Mouse (Mus musculus): Measurements from ENCODE around the gene Bok. TPM values are rescaled to one million over a fixed set of nuclear protein-coding genes. Genes with fewer than 3 reads are reported as not detected.

Gene Bok
- 0.69 TPM for polyA plus RNA-seq (2014; fragmentation: Illumina TruSeq; extraction: RNeasy Lipid Tissue Mini Kit (QIAGEN cat#74804); ENCODE audit: low read depth, low replicate concordance)

DNA sequence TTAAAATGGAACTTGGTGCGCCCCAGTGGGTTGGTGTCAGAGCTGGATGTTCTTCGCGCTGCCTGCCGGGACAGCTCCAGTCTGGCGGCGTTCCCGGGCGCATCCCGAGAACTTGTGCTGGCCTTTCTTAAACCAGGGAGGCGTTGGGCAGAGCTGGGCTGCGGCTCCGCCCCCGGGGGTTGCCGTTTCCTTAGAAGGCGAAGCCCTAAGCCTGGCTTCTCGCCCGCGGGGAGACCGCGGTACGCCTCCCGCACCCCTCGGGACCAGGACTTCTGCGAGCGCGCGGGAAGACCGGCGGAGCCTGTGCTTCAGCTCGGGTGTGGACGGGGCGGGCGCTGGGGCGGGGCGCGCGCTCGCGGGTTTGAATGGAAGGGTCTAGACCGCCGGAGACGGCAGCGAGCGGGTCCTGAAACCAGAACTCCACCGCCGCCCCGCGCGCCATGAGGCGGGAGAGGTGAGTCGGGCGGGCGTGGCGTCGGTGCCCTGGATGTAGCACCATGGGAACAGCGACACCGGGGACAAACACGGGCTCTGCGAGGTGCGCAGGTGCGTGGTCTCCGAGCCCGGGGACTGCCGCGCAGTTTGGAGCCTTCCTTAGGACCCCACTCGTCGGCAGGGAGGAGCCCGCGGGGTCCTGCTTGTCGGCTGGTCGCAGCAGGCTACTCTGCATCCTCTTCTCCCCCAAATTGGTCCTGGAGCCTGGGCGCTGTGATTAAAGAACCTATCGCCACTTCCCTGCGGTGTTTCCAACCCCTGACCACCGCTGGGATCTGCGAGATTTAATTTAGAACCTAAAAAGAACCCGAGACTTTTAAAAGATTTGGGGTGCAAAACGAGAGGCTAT is at the start of gene Bok:
Gene Bok (plus strand): TSS at position 260 of the 844 bp plus-strand sequence.

DNA sequence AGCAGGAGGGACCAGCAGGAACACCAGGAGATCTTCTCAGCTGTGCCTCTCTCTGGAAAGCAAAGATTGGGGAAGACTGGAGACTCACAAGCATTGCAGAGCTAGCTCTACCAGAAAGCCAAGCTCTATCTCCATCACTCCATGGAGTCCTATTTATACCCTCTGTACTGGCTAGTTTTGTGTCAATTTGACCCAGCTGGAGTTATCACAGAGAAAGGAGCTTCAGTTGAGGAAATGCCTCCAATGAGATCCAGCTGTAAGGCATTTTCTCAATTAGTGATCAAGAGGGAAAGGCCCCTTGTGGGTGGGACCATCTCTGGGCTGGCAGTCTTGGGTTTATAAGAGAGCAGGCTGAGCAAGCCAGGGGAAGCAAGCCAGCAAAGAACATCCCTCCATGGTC is 26.9 kb upstream of the Bok start, which contains the start of gene Stk25:
Gene Stk25 (minus strand): TSS at position 101 of the 400 bp plus-strand sequence.

Other genes with a start within 250 kb of the Bok start
- 165 TPM for gene Hdlbp, start 206.8 kb upstream of the Bok start, polyA plus RNA-seq (2014; fragmentation: Illumina TruSeq; extraction: RNeasy Lipid Tissue Mini Kit (QIAGEN cat#74804); ENCODE audit: low read depth, low replicate concordance)
- gene Farp2, start 173.6 kb upstream of the Bok start, polyA plus RNA-seq (2014; fragmentation: Illumina TruSeq; extraction: RNeasy Lipid Tissue Mini Kit (QIAGEN cat#74804); ENCODE audit: low read depth, low replicate concordance): 19.9 TPM
- 59.6 TPM for gene Stk25, start 27.0 kb upstream of the Bok start, polyA plus RNA-seq (2014; fragmentation: Illumina TruSeq; extraction: RNeasy Lipid Tissue Mini Kit (QIAGEN cat#74804); ENCODE audit: low read depth, low replicate concordance)
- gene Atg4b, start 65.8 kb downstream of the Bok start, polyA plus RNA-seq (2014; fragmentation: Illumina TruSeq; extraction: RNeasy Lipid Tissue Mini Kit (QIAGEN cat#74804); ENCODE audit: low read depth, low replicate concordance): 46.1 TPM
- 24.9 TPM for gene Thap4, start 69.2 kb downstream of the Bok start, polyA plus RNA-seq (2014; fragmentation: Illumina TruSeq; extraction: RNeasy Lipid Tissue Mini Kit (QIAGEN cat#74804); ENCODE audit: low read depth, low replicate concordance)
- 42.2 TPM for gene Dtymk, start 116.3 kb downstream of the Bok start, polyA plus RNA-seq (2014; fragmentation: Illumina TruSeq; extraction: RNeasy Lipid Tissue Mini Kit (QIAGEN cat#74804); ENCODE audit: low read depth, low replicate concordance)
- 11.8 TPM for gene Ing5, start 118.3 kb downstream of the Bok start, polyA plus RNA-seq (2014; fragmentation: Illumina TruSeq; extraction: RNeasy Lipid Tissue Mini Kit (QIAGEN cat#74804); ENCODE audit: low read depth, low replicate concordance)
- 16.9 TPM for gene D2hgdh, start 139.2 kb downstream of the Bok start, polyA plus RNA-seq (2014; fragmentation: Illumina TruSeq; extraction: RNeasy Lipid Tissue Mini Kit (QIAGEN cat#74804); ENCODE audit: low read depth, low replicate concordance)
- gene Gal3st2, start 175.6 kb downstream of the Bok start, polyA plus RNA-seq (2014; fragmentation: Illumina TruSeq; extraction: RNeasy Lipid Tissue Mini Kit (QIAGEN cat#74804); ENCODE audit: low read depth, low replicate concordance): 23.0 TPM
- gene Gal3st2b, start 232.7 kb downstream of the Bok start, polyA plus RNA-seq (2014; fragmentation: Illumina TruSeq; extraction: RNeasy Lipid Tissue Mini Kit (QIAGEN cat#74804); ENCODE audit: low read depth, low replicate concordance): 23.6 TPM